ENCODE assay signal across 8 mouse cellular contexts in the genomic region with DNA sequence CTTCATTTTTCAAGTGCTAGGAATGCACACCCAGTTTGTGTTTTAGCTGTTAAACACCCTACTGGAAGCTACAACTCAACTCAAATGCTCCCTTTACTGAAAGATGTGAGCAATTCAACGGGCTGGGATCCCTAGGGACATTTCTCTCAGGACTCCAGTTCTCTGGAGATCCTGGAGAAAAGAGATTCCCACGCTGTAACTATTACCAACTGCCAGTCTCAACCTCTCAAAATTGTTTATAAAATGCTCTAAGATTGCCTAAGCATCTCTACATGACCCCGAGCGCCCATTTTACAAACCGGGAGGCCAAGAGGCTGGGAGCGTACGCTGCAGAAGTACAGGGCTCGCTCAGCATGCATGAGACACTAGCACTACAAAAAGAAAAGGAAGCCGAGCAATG. TPM values are rescaled to one million over a fixed set of nuclear protein-coding genes. Genes with fewer than 3 reads are reported as not detected.
DNase-seq lines count a peak whose midpoint lies in the region; ATAC-seq and TF ChIP-seq lines count a peak whose summit lies in the region.

No protein-coding gene starts in this region.

- no peak for ATAC-seq in erythroblast, adult 5-6 weeks (replicated peaks; ENCODE audit: low FRiP score, poor library complexity, severe bottlenecking)
- no peak for ATAC-seq in limb, embryonic 15.5 days (ENCODE audit: insufficient number of reproducible peaks, low FRiP score, low TSS enrichment, low read depth)
- no peak for ATAC-seq in monocyte, adult 5-6 weeks (replicated peaks; ENCODE audit: insufficient number of reproducible peaks, low FRiP score, low TSS enrichment, poor library complexity, severe bottlenecking)

- peak overlapping the region; percentile 87 for H3K4me2 ChIP-seq in limb, embryonic 15.5 days

- H3K27me3 ChIP-seq in erythroblast, embryonic 14.5 days (ENCODE audit: control insufficient read depth) = peaks cover under 1% of the 10 kb centered on the region
- no peaks in the 10 kb centered on the region for H3K27me3 ChIP-seq in testis, adult 2 months (ENCODE audit: control insufficient read depth, insufficient read depth, low read length)
- no peaks in the 10 kb centered on the region for H3K27me3 ChIP-seq in limb, embryonic 15.5 days

- 14% methylated on average over 9 of the region's 9 CpGs for WGBS in limb, embryonic 15.5 days

- TF ChIP-seq POLR2A in testis, adult 2 months (IDR thresholded peaks at IDR 0.05; ENCODE audit: control insufficient read depth, low read depth, low read length) = no peak

- DNase-seq in testis, postnatal 10 days (ENCODE audit: low spot score) = no peak
- DNase-seq in yolk sac, embryonic 10.5 days (ENCODE audit: low spot score) = no peak
- DNase-seq in cerebellum, postnatal 25 days = no peak

- H3K4me3 ChIP-seq in erythroblast, embryonic 14.5 days (replicated peaks) = peak overlapping the region; percentile 85
- H3K4me3 ChIP-seq in testis, adult 2 months (ENCODE audit: control insufficient read depth, low read depth, low read length) = peak overlapping the region; percentile 94
- peak overlapping the region; percentile 79 for H3K4me3 ChIP-seq in limb, embryonic 15.5 days

- H3K9me3 ChIP-seq in erythroblast, embryonic 14.5 days (ENCODE audit: control insufficient read depth, low read length) = no peaks in the 10 kb centered on the region
- H3K9me3 ChIP-seq in limb, embryonic 15.5 days = no peaks in the 10 kb centered on the region

- H3K4me1 ChIP-seq in erythroblast, embryonic 14.5 days (ENCODE audit: control insufficient read depth) = peaks cover 27% of the 10 kb centered on the region
- peaks cover 12% of the 10 kb centered on the region for H3K4me1 ChIP-seq in testis, adult 2 months (ENCODE audit: control insufficient read depth, insufficient read depth, low read length)
- peaks cover 14% of the 10 kb centered on the region for H3K4me1 ChIP-seq in limb, embryonic 15.5 days

- H3K27ac ChIP-seq in testis, adult 2 months (ENCODE audit: control insufficient read depth, insufficient read depth, low read depth, low read length) = peak overlapping the region; percentile 58
- no peak overlapping the region; the same call in 1 of the 2 replicates for H3K27ac ChIP-seq in limb, embryonic 15.5 days

- peaks cover 9% of the 10 kb centered on the region for H3K36me3 ChIP-seq in erythroblast, embryonic 14.5 days (ENCODE audit: control insufficient read depth)
- no peaks in the 10 kb centered on the region for H3K36me3 ChIP-seq in testis, adult 2 months (ENCODE audit: control insufficient read depth, insufficient read depth, low read length)
- H3K36me3 ChIP-seq in limb, embryonic 15.5 days = 0 out of 2 replicates have a peak, but pooled peaks cover 2% of the 10 kb centered on the region

- peak overlapping the region; percentile 64 for H3K9ac ChIP-seq in limb, embryonic 15.5 days

- TF ChIP-seq CTCF in testis, adult 2 months (IDR thresholded peaks at IDR 0.05; ENCODE audit: control insufficient read depth, insufficient read depth, insufficient replicate concordance, low read depth, low read length) = no peak

RNA-seq across cellular contexts. Expression of a gene that starts 0.3 kb away (rescaled TPM):
- 0.45 and 0.55 TPM in 2 replicates for polyA plus RNA-seq in erythroblast, embryonic 14.5 days (2012)
- total RNA-seq in erythroblast, adult 5-6 weeks (2015; ENCODE audit: low replicate concordance) = 4.4 and 16.7 TPM in 2 replicates
- 3.3 and 5.7 TPM in 2 replicates for total RNA-seq in erythroblast, adult 5-6 weeks (2017; ENCODE audit: low replicate concordance)
- polyA plus RNA-seq in testis, adult 2 months (2012; rRNA removed) = 29.4 TPM in 2 replicates
- polyA plus RNA-seq in limb, embryonic 15.5 days (2015; fragmentation: Nextera tagmentation; extraction: Ambion mirVana) = 28.5 and 28.8 TPM in 2 replicates
- 22.1 to 43.5 TPM (median 25.4 TPM) in 3 replicates for total RNA-seq in monocyte, adult 5-6 weeks (2017)

RNA-seq across cellular contexts. Expression of a gene that starts 19.2 kb away (rescaled TPM):
- 68.1 and 83.8 TPM in 2 replicates for polyA plus RNA-seq in erythroblast, embryonic 14.5 days (2012)
- 79.8 and 117 TPM in 2 replicates for total RNA-seq in erythroblast, adult 5-6 weeks (2015; ENCODE audit: low replicate concordance)
- total RNA-seq in erythroblast, adult 5-6 weeks (2017; ENCODE audit: low replicate concordance) = 67.2 and 74.4 TPM in 2 replicates
- polyA plus RNA-seq in testis, adult 2 months (2012; rRNA removed) = 5.8 and 6.3 TPM in 2 replicates
- polyA plus RNA-seq in limb, embryonic 15.5 days (2015; fragmentation: Nextera tagmentation; extraction: Ambion mirVana) = 213 and 217 TPM in 2 replicates
- total RNA-seq in monocyte, adult 5-6 weeks (2017) = 19.9 to 42.7 TPM (median 24.6 TPM) in 3 replicates

RNA-seq across cellular contexts. Expression of a gene that starts 59.4 kb away (rescaled TPM):
- polyA plus RNA-seq in erythroblast, embryonic 14.5 days (2012) = 0.03 TPM in 1 of 2 replicates, not detected in the other
- not detected in 2 replicates for total RNA-seq in erythroblast, adult 5-6 weeks (2015; ENCODE audit: low replicate concordance)
- total RNA-seq in erythroblast, adult 5-6 weeks (2017; ENCODE audit: low replicate concordance) = not detected in 2 replicates
- 0.77 and 0.95 TPM in 2 replicates for polyA plus RNA-seq in testis, adult 2 months (2012; rRNA removed)
- polyA plus RNA-seq in limb, embryonic 15.5 days (2015; fragmentation: Nextera tagmentation; extraction: Ambion mirVana) = 0.68 and 0.86 TPM in 2 replicates
- 0.10 TPM in 1 of 3 replicates, not detected in the others for total RNA-seq in monocyte, adult 5-6 weeks (2017)

Comparison
In these comparisons a context has a peak if more than half of its experiments do, and no peak if none do; other contexts are left out.
1. RNA of a gene that starts 0.3 kb away (polyA plus RNA-seq): 29.4 TPM in testis, adult 2 months and 28.5 to 28.8 TPM in limb, embryonic 15.5 days; 0.45 to 0.55 TPM in erythroblast, embryonic 14.5 days; every median in the first group is over 10 times any median in the second.
2. Peak in every context shown above with its lines, with median percentiles within 50 percentile points of each other: H3K4me3 ChIP-seq.